Mouse (Mus musculus): Measurements from ENCODE around the gene Cdc27.

The Cdc27 gene

DNA sequence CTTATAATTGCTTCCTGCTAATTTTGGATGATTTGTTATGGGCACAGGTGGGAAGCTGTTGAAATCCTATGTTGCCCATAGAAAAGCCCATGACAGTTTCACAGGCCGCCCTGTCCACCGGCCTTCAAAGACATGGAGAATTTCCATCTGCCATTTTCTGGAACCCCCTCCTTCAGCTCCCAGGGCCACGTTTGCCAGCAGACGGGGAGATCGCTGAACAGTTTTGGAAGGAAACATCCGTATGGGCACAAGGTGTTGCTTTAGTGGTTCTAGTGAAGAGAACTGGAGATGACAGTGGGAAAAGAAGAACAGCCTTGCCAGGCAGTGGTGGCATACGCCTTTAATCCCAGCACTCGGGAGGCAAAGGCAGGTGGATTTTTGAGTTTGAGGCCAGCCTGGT, 68.4 kb downstream of the Cdc27 start:
- DNase-seq (ENCODE audit: low read depth, low spot score): no peak

DNA sequence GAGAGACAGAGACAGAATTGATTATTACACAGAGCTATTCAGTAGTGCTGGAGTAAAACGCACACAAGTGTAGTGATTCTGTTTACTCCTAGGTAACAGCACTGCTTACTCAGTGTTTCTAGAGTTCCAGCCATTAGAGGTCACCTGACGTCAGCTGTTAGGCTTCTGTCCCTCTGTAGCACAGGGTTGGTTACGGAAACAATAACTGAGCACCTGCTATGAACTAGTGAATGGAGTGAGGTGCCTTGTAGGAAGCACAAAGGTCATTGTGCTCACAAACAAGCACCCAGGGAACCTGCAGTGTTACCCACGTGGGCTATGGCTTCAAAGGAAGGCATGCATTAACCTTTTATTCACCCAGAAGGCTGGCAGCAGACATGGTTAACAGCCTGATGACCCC, 70.9 kb downstream of the Cdc27 start:
- DNase-seq (ENCODE audit: low read depth, low spot score): no peak

DNA sequence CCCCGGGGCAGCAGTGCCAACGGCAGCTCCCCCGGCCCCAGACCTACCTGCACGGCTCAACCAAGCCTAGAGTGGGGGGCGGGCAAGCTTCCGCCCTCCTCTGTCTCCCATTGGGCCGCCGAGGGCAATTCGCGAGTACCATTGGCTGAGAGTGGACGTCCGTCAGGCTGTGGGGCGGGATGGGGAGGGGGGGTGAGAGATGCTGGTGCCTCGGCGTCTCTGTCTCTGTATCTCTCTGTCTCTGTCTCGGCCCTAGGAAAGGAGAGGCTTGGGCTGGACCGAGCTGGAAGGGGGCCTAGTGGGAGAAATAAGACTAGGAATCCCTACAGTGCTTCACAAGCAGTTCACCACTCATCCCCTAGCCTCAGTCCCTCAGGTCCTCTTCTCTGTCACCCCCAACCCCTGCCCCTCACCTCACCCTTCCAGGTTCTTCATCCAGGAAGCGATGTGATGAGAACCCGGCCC, 81.0 kb downstream of the Cdc27 start:
- peak; percentile 98 for DNase-seq (ENCODE audit: low read depth, low spot score)

DNA sequence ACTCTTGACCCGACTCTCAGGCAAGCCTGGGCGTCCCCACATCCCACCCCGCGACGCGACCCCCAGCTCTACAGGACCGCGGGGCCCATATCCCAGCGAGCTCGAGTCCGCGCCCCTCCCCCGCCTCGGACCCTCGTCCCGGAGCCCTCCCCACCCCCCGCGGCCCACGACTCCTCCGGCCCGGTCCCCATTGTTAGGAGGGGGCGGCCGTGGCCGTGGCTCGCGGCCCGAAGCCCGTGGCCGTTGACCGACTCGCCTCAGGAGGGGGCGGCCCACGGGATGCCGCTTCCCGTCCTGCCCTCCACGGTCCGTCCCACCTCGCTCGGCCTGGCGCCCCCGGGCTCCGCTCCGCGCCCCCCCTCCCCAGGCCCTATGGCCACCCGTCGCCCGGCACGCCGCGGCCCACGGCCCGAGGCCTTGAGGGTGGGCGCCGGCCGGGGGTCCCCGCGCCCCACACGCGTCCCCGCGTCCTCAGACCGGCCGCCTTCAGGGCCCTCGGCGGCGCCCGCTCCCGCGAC, 81.6 kb downstream of the Cdc27 start, which contains the start of gene Kansl1:
Kansl1 (minus strand) TSS at position 111 of the 518 bp plus-strand sequence.
- DNase-seq (ENCODE audit: low read depth, low spot score): peak; percentile 39

DNA sequence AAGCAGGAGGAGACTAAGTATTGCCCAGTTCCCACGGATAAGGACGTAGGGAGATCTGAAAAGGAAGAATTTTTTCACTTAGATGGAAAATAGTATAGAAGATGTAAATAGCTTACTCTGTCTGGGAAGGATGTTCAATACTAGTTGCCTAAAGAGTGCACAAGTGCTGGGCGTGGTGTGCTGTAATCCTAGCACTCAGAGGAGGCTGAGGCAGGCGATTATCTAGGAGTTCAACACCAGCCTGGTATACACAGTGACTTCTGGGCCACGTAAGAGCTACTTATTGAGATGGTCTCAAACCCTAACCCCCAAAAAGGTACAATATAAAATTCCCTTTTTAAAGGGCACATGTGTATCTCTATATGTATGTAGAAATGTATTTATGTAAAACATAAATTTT, 82.7 kb downstream of the Cdc27 start:
- no peak for DNase-seq (ENCODE audit: low read depth, low spot score)

DNA sequence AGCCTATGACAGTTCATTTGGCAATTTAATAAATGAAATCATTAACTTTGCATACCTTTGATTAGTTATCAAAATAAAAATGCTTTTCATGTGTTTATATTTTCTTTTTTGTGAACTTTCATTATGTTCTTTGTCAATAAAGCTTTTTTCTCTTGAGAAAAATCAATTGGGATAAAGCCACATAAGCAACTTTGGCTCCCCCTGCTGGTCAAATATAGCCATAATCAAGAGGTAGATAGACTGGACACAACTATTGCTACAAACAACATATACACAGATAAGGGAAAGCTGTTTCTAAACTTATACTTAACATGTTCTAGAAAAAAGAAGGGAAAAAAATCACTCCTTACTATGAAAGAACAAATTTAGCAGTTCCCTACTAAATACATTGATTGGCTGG, 88.9 kb downstream of the Cdc27 start:
- peak; percentile 74 for DNase-seq (ENCODE audit: low read depth, low spot score)

DNA sequence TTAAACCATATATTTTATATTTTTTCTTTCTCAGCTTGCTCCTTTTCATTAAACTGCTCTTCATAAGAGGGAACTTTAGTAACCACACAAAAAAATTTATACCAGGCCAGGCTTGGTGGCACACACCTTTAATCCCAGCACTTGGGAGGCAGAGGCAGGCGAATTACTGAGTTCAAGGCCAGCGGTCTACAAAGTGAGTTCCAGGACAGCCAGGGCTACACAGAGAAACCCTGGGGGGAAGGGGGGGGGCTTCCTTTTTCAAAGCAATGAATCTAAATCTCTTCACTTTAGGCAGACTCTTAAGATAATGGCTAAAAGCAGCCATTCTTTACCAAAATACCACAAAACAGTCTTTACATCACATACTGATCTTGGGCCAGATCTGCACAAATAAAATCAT, 90.7 kb downstream of the Cdc27 start:
- no peak for DNase-seq (ENCODE audit: low read depth, low spot score)

DNA sequence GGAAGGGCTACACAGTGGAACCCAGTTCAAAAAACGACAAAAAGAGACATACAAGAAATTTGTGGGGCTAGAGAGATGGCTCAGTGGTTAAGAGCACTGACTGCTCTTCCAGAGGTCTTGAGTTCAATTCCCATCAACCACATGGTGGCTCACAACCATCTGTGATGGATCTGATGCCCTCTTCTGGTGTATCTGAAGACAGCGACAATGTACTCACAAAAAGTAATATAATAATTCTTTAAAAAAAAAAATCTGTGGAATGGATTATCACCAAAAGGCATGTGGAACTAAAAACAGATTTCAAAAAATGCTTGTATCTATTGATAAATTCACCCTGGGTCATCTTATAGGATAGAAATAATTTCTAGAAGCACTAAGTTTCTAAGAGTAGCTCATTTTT, 91.9 kb downstream of the Cdc27 start:
- peak; percentile 17 for DNase-seq (ENCODE audit: low read depth, low spot score)

Data from A20 (cell line).